Mouse (Mus musculus): ENCODE results near the gene Slc28a2.
"Not testable (repeated sequence)": the region's sequence is repeated elsewhere in the genome, so short reads cannot be mapped to it uniquely, and the experiment has no call there.

Gene Slc28a2

DNA sequence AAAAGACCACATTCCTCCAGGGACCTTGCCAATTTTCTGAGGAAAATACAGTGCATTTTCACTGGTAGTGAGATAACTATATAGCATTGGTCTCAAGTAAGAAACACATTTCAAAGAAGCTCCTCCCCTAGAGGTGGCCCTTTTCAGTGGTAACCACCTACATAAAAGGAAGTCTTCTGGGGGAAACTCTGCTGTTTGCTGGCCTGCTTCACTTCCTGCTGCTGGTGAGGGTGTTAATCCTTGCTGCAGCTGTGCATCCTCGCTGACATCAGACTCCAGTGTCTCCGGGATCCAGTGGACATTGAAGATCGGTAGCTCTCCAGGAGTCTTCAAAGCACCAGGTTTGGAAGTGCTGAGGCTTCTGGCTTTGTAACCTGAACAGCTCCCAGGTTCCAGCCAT is at the start of gene Slc28a2:
Slc28a2 (plus strand) TSS at position 278 of the 400 bp plus-strand sequence.
- not testable (repeated sequence) for DNase-seq (ENCODE audit: low read depth, low spot score)

DNA sequence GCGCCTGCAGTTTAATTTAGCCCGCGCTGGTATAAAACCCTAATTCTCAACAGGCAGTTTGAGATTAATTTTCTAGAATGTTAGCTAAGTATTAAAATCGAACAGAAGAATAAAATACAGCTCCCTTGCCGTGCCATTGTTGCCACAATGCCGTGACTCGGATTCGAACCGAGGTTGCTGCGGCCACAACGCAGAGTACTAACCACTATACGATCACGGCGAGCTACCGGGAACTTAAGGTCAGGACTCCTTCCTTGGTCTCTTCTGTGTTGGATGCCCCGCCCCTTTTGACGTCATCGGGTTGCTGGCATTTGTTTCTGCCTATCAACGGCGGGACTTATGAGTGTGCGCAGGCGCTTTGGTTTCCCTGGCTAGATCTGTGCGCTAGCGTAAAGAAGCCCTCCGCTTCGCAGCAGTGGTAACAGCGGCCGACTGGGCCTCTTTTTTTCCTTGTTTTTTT is 49.0 kb upstream of the Slc28a2 start:
- DNase-seq (ENCODE audit: low read depth, low spot score), result peak; percentile 98

- peak; percentile 85 for DNase-seq (ENCODE audit: low read depth, low spot score)
Measured at GRCm38 (mm10) chr2:122377751-122378246, 48.5 kb upstream of the Slc28a2 start.

GRCm38 (mm10) chr2:122378421-122379291 is 47.6 kb upstream of the Slc28a2 start:
- DNase-seq (ENCODE audit: low read depth, low spot score), result peak; percentile 89

GRCm38 (mm10) chr2:122379292-122379650 is 47.0 kb upstream of the Slc28a2 start:
- no peak for DNase-seq (ENCODE audit: low read depth, low spot score)

DNA sequence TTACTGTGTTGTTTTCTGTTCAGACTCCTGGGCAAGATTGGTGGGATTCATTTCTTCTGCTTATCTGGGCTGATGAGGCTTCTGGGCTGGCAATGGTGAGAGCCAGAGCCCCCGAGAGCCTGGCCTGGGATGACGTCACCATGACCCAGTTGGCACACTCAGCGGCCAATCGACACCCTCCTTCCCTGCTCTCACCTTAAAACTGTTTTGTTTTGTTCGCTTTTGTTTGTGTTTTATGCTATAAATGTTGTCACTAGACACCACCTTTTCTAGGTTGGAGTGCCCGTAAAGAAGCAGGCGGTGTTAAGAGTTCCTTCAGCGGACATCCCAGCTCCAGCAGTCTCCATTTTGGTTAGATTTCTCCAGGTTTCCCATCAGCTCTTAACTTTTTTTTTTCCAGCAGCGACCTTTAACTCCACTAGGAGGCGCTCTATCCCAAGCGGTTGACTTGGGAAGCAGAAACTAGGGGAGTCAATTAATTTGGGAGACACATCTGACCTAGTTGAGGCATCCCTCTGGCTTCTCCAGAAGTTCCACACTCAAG is 45.4 kb upstream of the Slc28a2 start:
- DNase-seq (ENCODE audit: low read depth, low spot score), result peak; percentile 83

GRCm38 (mm10) chr2:122381329-122382103 is 44.8 kb upstream of the Slc28a2 start:
- DNase-seq (ENCODE audit: low read depth, low spot score), result no peak

GRCm38 (mm10) chr2:122382121-122382520 is 44.2 kb upstream of the Slc28a2 start:
- DNase-seq (ENCODE audit: low read depth, low spot score), result no peak

GRCm38 (mm10) chr2:122385095-122385494 is 41.2 kb upstream of the Slc28a2 start:
- no peak for DNase-seq (ENCODE audit: low read depth, low spot score)

- not testable (repeated sequence) for DNase-seq (ENCODE audit: low read depth, low spot score)
Measured at GRCm38 (mm10) chr2:122387135-122387534, 39.1 kb upstream of the Slc28a2 start.

GRCm38 (mm10) chr2:122396150-122396549 is 30.1 kb upstream of the Slc28a2 start:
- DNase-seq (ENCODE audit: low read depth, low spot score), result no peak

DNA sequence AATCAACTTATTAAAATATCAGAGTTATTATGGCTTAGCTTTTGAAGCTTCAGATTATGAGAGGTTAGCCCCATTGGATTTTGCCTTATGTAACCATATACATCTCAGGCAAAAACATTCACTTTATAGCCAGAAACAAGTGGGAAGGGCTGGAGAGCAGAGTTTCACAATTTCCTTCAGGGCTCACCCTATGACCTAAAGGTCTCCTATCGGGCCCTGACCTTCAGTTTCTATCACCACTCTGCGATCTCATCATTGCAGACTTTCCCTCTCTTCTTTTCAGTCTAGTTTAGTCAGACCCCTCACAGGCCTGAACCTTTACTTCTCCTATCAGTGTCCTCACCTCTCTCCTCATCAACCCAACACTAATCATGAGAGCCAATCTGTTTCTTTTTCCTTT is 18.7 kb upstream of the Slc28a2 start:
- DNase-seq (ENCODE audit: low read depth, low spot score), result no peak

GRCm38 (mm10) chr2:122408928-122409327 is 17.3 kb upstream of the Slc28a2 start:
- no peak for DNase-seq (ENCODE audit: low read depth, low spot score)

DNA sequence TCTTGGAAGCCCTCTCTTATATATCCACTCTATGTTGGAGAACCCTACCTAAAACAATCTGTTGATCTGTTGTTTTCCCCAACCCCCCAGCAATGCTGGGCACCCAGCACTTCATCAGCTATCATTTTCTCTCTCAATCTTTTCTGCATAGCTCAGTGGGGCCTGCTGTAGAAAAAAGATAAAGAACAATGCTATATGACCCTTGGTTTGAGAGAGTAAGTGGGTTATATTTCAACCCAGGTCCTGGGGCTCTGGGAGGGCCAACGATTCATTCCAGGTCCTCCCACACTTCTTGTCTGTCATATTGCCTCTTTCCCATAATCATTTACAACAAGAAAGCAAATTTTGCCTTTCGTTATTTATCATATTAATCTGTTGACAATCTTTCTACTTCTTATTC is 368 bp downstream of the Slc28a2 start:
- DNase-seq (ENCODE audit: low read depth, low spot score), result not testable (repeated sequence)

DNA sequence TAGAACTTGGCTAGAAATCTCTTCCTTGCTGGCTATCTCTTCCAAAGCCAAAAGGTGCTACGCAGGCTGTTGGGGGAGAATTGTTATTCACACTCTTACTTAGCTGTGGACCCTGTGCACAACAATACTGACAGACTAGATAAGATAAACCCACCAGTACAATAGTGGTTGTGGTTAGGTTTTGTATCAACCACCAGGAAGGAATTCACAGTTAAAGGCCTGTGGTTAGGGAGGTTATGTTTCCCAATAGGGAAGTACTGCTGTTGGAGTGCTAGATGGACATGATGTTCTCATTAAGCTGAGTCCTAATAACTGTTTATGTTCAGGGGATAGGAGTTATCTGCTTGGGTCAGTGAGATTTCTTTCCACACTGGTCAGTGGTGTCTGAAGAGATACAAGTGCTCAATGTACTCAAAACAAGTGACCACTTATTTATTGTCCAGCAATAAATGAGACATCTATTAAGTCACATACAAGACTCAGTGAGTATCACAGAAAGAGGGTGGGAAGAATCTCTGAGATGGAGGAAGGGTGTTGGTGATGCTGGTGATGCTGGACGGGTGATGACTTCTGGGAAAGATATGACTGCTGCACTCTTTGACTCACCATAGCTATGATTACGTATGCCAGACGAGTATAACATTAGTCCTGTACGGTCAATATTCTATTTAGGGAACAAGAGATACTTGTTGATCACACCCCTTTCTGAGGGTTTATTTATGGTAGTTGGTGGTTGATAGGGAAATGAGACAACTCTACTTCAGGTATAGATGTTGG is 12.6 kb downstream of the Slc28a2 start:
- not testable (repeated sequence) for DNase-seq (ENCODE audit: low read depth, low spot score)

- not testable (repeated sequence) for DNase-seq (ENCODE audit: low read depth, low spot score)
Measured at GRCm38 (mm10) chr2:122440521-122440920, 14.2 kb downstream of the Slc28a2 start.

DNA sequence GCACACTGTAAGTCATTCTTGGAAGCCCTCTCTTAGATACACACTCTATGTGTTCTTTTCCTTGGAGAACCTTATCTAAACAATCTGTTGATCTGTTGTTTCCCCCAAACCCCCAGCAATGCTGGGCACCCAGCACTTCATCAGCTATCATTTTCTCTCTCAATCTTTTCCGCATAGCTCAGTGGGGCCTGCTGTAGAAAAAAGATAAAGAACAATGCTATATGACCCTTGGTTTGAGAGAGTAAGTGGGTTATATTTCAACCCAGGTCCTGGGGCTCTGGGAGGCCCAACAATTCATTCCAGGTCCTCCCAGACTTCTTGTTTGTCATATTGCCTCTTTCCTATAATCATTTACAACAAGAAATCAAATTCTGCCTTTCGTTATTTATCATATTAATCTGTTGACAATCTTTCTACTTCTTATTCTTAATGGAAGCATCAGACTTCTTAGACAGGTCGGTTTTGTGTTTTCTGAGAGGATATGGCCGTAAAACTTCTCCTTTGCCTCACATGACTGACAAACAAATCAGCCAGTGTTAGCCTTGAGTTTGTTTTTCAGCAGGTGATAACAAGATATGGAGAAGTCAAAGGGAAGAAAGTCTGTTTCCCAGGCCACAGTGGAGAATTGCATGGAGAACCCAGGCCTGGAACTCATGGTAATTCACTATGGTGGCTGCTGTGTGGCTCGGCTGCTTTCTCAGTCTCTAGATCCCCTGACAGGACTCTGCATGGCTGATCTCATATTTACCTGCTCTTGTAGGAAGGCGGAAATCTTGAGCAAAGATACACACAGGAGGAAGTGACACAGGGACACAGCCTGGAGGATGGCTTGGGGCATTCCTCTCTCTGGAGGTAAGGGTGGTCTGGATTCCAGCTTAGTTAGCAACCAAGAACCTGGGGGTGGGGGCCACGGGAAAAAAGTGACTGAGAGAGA is 15.0 kb downstream of the Slc28a2 start:
- DNase-seq (ENCODE audit: low read depth, low spot score), result no peak

DNA sequence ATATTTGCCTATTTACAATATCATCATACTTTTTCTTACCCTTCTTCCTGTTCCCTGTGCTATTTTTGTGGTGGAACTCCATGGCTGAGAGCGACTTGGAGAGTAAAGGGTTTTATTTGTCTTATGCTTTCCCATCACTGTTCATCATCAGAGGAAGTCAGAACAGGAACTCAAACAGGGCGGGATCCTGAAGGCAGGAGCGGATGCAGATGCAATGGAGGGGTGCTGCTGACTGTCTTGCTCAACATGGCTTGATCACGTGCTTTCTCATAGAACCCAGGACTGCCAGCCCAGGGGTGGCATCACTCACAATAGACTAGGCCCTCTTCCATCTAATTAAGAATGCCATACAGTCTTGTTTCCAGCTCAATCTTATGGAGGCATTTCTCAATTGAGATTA is 24.1 kb downstream of the Slc28a2 start:
- no peak for DNase-seq (ENCODE audit: low read depth, low spot score)

- no peak for DNase-seq (ENCODE audit: low read depth, low spot score)
Measured at GRCm38 (mm10) chr2:122452426-122452825, 26.1 kb downstream of the Slc28a2 start.

- DNase-seq (ENCODE audit: low read depth, low spot score), result peak; percentile 7
Measured at GRCm38 (mm10) chr2:122466901-122467300, 40.6 kb downstream of the Slc28a2 start.

Measured in brain, adult 2 months (tissue).